Mouse (Mus musculus): Measurements from ENCODE around the gene Pspn. TPM values are rescaled to one million over a fixed set of nuclear protein-coding genes. Genes with fewer than 3 reads are reported as not detected.

Gene Pspn
- polyA plus RNA-seq, 1 experiment from 2014 or later = 0.37 TPM

- no peaks in the 10 kb centered on the region for H3K27me3 ChIP-seq (replicated peaks; ENCODE audit: insufficient read depth, low read length)
- H3K4me3 ChIP-seq (ENCODE audit: low read depth, low read length) = peak overlapping the region; percentile 59
- H3K9me3 ChIP-seq (ENCODE audit: low read length) = no peaks in the 10 kb centered on the region
- TF ChIP-seq CTCF (IDR thresholded peaks at IDR 0.05) (no peak; the same call in 1 of the 2 replicates), EP300 (IDR thresholded peaks at IDR 0.05) (no peak)
- H3K4me2 ChIP-seq (replicated peaks; ENCODE audit: low read depth, low read length) = peak overlapping the region; percentile 83
- ATAC-seq (peak; percentile 92), DNase-seq (ENCODE audit: low spot score) (peak; percentile 95)
- no peaks in the 10 kb centered on the region for H3K4me1 ChIP-seq (ENCODE audit: insufficient read depth, low read depth, low read length)
- WGBS = 1% methylated on average over 25 of the region's 25 CpGs
- H3K27ac ChIP-seq (ENCODE audit: low read length) = no peak overlapping the region; the same call in 1 of the 2 replicates
- peak overlapping the region; percentile 37 for H3K9ac ChIP-seq (replicated peaks; ENCODE audit: low read depth)
- peaks cover 8% of the 10 kb centered on the region; the same call in 1 of the 2 replicates for H3K36me3 ChIP-seq (ENCODE audit: insufficient read depth, low read length)
These were observed 10.2 kb downstream of the Pspn start for GRCm38 (mm10) chr17:56989467-56990114.

DNA sequence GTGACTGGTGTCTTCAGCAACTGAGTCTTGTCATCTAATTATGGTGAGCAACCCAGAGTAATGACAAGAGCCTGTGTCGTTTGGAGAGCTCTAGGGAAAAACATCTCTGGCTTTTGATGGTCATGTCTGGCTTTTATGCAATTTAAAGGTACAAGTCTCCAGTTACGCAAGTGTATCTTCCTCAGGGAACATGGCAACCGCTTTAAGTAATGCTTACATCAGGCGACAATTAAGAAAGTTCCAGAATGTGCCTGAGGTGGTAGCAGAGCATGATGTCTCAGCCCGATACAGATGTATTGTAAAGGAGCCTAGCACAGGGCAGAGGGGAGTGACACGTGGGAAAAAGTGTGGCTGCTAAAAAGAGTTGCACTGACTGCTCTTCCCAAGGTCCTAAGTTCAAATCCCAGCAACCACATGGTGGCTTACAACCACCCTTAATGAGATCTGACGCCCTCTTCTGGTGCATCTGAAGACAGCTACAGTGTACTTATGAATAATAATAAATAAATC, 10.8 kb downstream of the Pspn start:
- Histone ChIP-seq H3K4me1 (ENCODE audit: insufficient read depth, low read depth, low read length) (no peaks in the 10 kb centered on the region), H3K4me3 (ENCODE audit: low read depth, low read length) (peak overlapping the region; percentile 59), H3K36me3 (ENCODE audit: insufficient read depth, low read length) (peaks cover 5% of the 10 kb centered on the region; the same call in 1 of the 2 replicates), H3K9me3 (ENCODE audit: low read length) (no peaks in the 10 kb centered on the region), H3K9ac (replicated peaks; ENCODE audit: low read depth) (no peak overlapping the region), H3K27ac (ENCODE audit: low read length) (no peak overlapping the region), H3K27me3 (replicated peaks; ENCODE audit: insufficient read depth, low read length) (no peaks in the 10 kb centered on the region), H3K4me2 (replicated peaks; ENCODE audit: low read depth, low read length) (peak overlapping the region; percentile 83)
- DNase-seq (ENCODE audit: low spot score) = no peak
- TF ChIP-seq EP300 (IDR thresholded peaks at IDR 0.05) (no peak), CTCF (IDR thresholded peaks at IDR 0.05) (peak; percentile 21)
- WGBS = 65% methylated on average over 7 of the region's 7 CpGs
- ATAC-seq = no peak

GRCm38 (mm10) chr17:56988441-56988840, 11.4 kb downstream of the Pspn start:
- TF ChIP-seq EP300 (IDR thresholded peaks at IDR 0.05) (no peak), CTCF (IDR thresholded peaks at IDR 0.05) (peak; percentile 32)
- H3K9me3 ChIP-seq (ENCODE audit: low read length) = no peaks in the 10 kb centered on the region
- no peaks in the 10 kb centered on the region for H3K36me3 ChIP-seq (ENCODE audit: insufficient read depth, low read length)
- DNase-seq (ENCODE audit: low spot score) = no peak
- H3K27ac ChIP-seq (ENCODE audit: low read length) = no peak overlapping the region
- no peak overlapping the region for H3K4me2 ChIP-seq (replicated peaks; ENCODE audit: low read depth, low read length)
- H3K9ac ChIP-seq (replicated peaks; ENCODE audit: low read depth) = no peak overlapping the region
- H3K27me3 ChIP-seq (replicated peaks; ENCODE audit: insufficient read depth, low read length) = no peaks in the 10 kb centered on the region
- no peaks in the 10 kb centered on the region for H3K4me1 ChIP-seq (ENCODE audit: insufficient read depth, low read depth, low read length)
- 76% methylated on average over 7 of the region's 7 CpGs for whole genome bisulfite sequencing
- no peak for ATAC-seq
- H3K4me3 ChIP-seq (ENCODE audit: low read depth, low read length) = no peak overlapping the region

DNA sequence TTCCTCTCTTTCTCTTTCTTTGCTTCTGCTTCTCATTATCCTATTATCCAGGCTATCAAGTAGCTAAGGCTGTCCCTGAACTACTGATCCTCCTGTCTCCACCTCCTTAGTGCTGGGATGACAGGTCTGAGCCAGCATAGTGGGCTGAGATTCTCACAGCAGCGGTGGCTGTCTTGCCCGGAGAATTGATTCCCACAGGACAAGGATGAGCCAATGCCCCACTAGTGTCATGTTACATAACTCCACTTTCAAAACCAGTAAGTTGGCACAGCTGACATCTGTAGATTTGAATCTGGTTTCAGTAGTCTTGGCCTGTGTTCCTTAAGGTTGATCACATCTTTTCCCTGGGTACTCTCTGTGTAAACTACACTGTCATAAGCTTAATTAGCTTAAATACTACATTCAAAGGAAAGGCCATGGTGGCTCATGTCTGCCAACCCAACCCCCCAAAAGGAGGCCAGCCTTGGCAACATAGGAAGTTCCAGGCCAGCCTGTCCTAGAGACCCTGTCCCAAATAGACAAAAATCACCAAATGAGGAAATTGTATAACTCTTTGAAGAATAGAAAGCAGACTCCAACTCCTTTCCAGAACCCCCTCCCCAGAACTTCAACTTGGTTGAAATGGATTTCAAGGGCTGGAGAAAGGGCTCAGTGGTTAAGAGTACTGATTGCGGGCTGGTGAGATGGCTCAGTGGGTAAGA, 13.6 kb downstream of the Pspn start:
- Histone ChIP-seq H3K27ac (ENCODE audit: low read length) (no peak overlapping the region), H3K9me3 (ENCODE audit: low read length) (no peaks in the 10 kb centered on the region), H3K4me2 (replicated peaks; ENCODE audit: low read depth, low read length) (no peak overlapping the region), H3K4me1 (ENCODE audit: insufficient read depth, low read depth, low read length) (no peaks in the 10 kb centered on the region), H3K4me3 (ENCODE audit: low read depth, low read length) (no peak overlapping the region), H3K27me3 (replicated peaks; ENCODE audit: insufficient read depth, low read length) (no peaks in the 10 kb centered on the region), H3K9ac (replicated peaks; ENCODE audit: low read depth) (no peak overlapping the region), H3K36me3 (ENCODE audit: insufficient read depth, low read length) (no peaks in the 10 kb centered on the region)
- DNase-seq (ENCODE audit: low spot score) = no peak
- TF ChIP-seq EP300 (IDR thresholded peaks at IDR 0.05) (no peak), CTCF (IDR thresholded peaks at IDR 0.05) (no peak)
- WGBS = 75% methylated on average over 3 of the region's 3 CpGs
- no peak for ATAC-seq

DNA sequence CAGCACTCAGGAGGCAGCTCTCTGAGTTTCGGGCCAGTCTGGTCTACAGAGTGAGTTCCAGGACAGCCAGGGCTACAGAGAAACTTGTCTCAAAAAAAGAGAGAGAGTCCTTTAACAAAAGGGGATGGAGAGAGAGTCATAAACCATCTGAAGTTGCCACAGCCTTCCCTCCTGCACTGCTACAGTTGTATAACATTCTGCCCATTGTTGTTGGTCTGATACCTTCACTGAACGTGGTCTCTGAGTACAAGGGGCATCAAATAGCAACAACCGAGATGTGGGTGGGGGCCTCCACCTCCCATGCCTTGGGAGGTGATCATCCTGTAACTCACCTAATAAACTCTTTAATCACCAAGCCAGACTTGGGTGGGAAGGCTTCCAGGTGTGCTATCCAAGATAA, 14.2 kb downstream of the Pspn start:
- no peak for ATAC-seq
- Histone ChIP-seq H3K27me3 (replicated peaks; ENCODE audit: insufficient read depth, low read length) (no peaks in the 10 kb centered on the region), H3K9me3 (ENCODE audit: low read length) (no peaks in the 10 kb centered on the region), H3K36me3 (ENCODE audit: insufficient read depth, low read length) (no peaks in the 10 kb centered on the region), H3K4me2 (replicated peaks; ENCODE audit: low read depth, low read length) (no peak overlapping the region), H3K9ac (replicated peaks; ENCODE audit: low read depth) (no peak overlapping the region), H3K27ac (ENCODE audit: low read length) (no peak overlapping the region), H3K4me1 (ENCODE audit: insufficient read depth, low read depth, low read length) (no peaks in the 10 kb centered on the region), H3K4me3 (ENCODE audit: low read depth, low read length) (no peak overlapping the region)
- no peak for TF ChIP-seq EP300 (IDR thresholded peaks at IDR 0.05)
- TF ChIP-seq CTCF (IDR thresholded peaks at IDR 0.05) = no peak
- DNase-seq (ENCODE audit: low spot score) = no peak
- WGBS = 79% methylated on average over 3 of the region's 3 CpGs

GRCm38 (mm10) chr17:56984886-56985285, 14.9 kb downstream of the Pspn start:
- no peaks in the 10 kb centered on the region for H3K4me1 ChIP-seq (ENCODE audit: insufficient read depth, low read depth, low read length)
- no peaks in the 10 kb centered on the region for H3K9me3 ChIP-seq (ENCODE audit: low read length)
- no peaks in the 10 kb centered on the region for H3K36me3 ChIP-seq (ENCODE audit: insufficient read depth, low read length)
- TF ChIP-seq CTCF (IDR thresholded peaks at IDR 0.05) (no peak), EP300 (IDR thresholded peaks at IDR 0.05) (no peak)
- H3K9ac ChIP-seq (replicated peaks; ENCODE audit: low read depth) = no peak overlapping the region
- 71% methylated on average over 9 of the region's 9 CpGs for WGBS
- no peak overlapping the region for H3K4me2 ChIP-seq (replicated peaks; ENCODE audit: low read depth, low read length)
- no peak for ATAC-seq
- H3K27me3 ChIP-seq (replicated peaks; ENCODE audit: insufficient read depth, low read length) = no peaks in the 10 kb centered on the region
- H3K27ac ChIP-seq (ENCODE audit: low read length) = no peak overlapping the region
- H3K4me3 ChIP-seq (ENCODE audit: low read depth, low read length) = no peak overlapping the region
- no peak for DNase-seq (ENCODE audit: low spot score)
